Mouse (Mus musculus): ENCODE results near the gene Traf1.

The Traf1 gene

DNA sequence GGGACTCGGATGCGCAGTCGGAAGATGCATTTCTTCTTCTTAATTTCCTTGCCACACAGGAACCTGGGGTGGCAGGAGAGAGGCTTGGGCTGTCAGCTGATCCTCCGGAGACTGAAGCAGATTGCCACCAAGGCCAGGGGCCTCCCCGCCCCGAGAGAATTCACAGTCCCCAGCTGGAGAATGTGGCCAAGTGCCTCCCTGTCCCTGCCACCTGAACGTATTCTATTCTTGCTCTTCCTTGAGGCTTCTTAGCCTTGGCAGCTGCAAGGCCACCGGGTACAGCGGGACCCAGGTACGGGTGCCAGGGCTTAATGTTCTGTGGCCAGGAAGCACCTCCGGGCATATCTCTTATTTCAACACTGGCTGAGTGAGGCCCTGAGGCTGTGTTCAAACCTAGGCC is 61.9 kb downstream of the Traf1 start:
- no peak for DNase-seq

DNA sequence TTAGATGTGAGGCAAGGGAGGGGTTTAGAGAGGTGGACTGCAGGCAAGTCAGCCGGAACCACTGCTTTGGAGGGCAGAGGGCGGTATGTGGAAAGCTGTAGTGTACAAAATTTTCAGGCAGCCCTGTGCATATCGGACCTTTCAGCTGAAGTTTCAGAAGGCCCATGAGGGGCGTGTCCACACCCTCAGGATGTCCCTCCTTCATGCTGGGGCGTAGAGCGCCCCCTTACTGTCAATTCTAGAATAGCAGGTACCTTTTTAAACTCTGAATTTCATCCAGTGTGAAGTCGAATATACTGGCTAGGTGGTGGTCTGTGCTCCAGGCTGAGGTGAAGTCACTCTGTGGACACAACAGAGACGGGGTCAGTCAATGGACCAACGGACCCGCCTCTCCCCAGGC is 63.8 kb downstream of the Traf1 start:
- peak; percentile 24 to 37 for DNase-seq

GRCm38 (mm10) chr2:34896821-34897460 is 64.6 kb downstream of the Traf1 start:
- no peak for DNase-seq

DNA sequence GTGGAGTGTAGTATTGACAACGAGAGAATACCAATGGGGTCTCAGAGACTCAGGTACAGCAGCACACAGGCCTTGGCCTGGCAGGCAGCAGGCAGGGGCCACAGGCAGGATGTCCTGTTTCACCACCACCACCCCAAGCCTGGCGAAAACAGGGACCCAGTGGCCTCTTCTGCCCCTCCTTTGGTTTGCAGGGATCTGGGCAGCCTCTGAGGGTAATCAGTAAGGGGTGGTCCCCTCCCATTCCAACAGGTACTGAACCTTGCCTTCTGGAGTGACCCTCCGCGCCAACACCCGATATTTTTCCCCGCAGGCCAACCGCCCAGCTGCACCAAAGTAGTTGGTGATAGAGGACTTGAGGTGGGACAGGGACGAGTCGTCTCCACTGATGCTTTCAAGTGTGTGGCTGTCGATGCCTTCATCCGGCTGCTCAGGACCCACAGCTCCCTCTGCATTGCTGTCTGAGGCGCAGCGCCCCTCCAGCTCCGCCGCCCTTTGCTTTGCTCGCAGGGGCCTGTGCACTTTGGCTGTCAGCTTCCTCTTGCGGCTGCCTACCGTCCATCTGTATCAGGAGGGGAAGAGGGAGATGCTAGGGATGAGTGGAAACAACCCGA is 66.0 kb downstream of the Traf1 start:
- no peak for DNase-seq

GRCm38 (mm10) chr2:34893950-34894349 is 67.6 kb downstream of the Traf1 start:
- DNase-seq = no peak
